Mouse (Mus musculus) cerebellum, adult 2 months (tissue): Measurements from ENCODE around the gene Cavin1.

ENCODE experiments used
- CTCF ChIP-seq: fragments of 200-500 bp; IDR thresholded peaks from 2 replicates; pipeline ENCODE4 v1.5.1; 2011; ENCODE audit warnings: low read depth, mild to moderate bottlenecking, control low read depth, low read length, moderate library complexity, borderline replicate concordance; ENCODE audit not compliant: insufficient read depth
- POLR2A ChIP-seq: fragments of 200-500 bp; IDR thresholded peaks from 2 replicates; pipeline ENCODE4 v1.6.1; 2011; ENCODE audit warnings: low read length, control low read depth, borderline replicate concordance; ENCODE audit not compliant: insufficient read depth

DNA sequence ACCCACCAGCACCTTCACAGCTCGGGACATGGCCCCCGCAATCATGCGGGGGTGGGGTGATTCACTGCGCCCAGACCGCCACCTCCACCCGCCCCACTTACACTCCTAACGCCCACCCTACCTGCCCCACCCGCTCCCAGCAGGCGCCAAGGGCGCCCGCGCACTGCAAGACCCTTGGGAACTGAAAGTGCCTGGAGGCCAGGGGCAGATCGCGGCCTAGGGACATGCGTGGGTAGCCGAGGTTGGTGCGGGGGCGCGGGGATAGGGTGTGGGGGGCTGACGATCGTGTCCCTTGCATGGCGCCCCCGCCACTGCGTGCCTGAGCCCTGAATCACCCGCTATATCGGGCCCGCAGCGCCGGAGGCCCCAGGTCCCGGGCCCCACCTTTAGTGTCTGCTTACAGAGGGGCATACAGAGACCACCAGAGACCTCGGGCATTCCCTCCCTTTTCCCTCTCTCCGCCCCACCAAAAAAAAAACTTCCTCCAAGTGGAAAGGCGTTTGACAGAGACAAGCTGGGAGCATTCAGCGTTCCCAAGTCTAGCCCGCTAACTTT, 1.4 kb downstream of the Cavin1 start:
- TF ChIP-seq CTCF (no peak), POLR2A (no peak)
